Mouse (Mus musculus) neural tube, embryonic 11.5 days (tissue): Measurements from ENCODE around the gene Eml4. TPM values are rescaled to one million over a fixed set of nuclear protein-coding genes. Genes with fewer than 3 reads are reported as not detected.

ENCODE experiments used
- ATAC-seq: fragments of 200-750 bp; cut with Nextera tagmentation; 2 replicates; pipeline ENCODE4 v1.8.0; 2017; ENCODE audit warnings: moderate number of reproducible peaks, mild to moderate bottlenecking, moderate TSS enrichment, moderate library complexity; ENCODE audit not compliant: insufficient read depth, low FRiP score, low TSS enrichment
- DNase-seq: peaks from one replicate; pipeline ENCODE4 v3.0.0-alpha.2; 2015; ENCODE audit warnings: low spot score
- H3K27ac ChIP-seq: fragments of 300-500 bp; sonication (generic); 2 replicates; pipeline ENCODE4 v1.5.1; 2014; ENCODE audit warnings: low read depth, mild to moderate bottlenecking, low read length
- H3K27me3 ChIP-seq: fragments of 300-500 bp; sonication (generic); 2 replicates; pipeline ENCODE4 v1.6.1; 2014; ENCODE audit warnings: mild to moderate bottlenecking, low read length, mixed read lengths; ENCODE audit not compliant: control insufficient read depth, insufficient read depth
- H3K36me3 ChIP-seq: fragments of 300-500 bp; sonication (generic); 2 replicates; pipeline ENCODE4 v1.6.1; 2014; ENCODE audit warnings: mild to moderate bottlenecking, low read length, moderate library complexity, mixed read lengths; ENCODE audit not compliant: control insufficient read depth, insufficient read depth
- H3K4me1 ChIP-seq: fragments of 300-500 bp; sonication (generic); 2 replicates; pipeline ENCODE4 v1.6.1; 2014; ENCODE audit warnings: low read length, mixed read lengths; ENCODE audit not compliant: control insufficient read depth, insufficient read depth
- H3K4me2 ChIP-seq: fragments of 300-500 bp; sonication (generic); 2 replicates; pipeline ENCODE4 v1.6.1; 2014; ENCODE audit warnings: low read depth, mild to moderate bottlenecking, moderate library complexity
- H3K4me3 ChIP-seq: fragments of 300-500 bp; sonication (generic); 2 replicates; pipeline ENCODE4 v1.5.1; 2014; ENCODE audit warnings: low read depth, low read length
- H3K9ac ChIP-seq: fragments of 300-500 bp; sonication (generic); 2 replicates; pipeline ENCODE4 v1.6.1; 2014; ENCODE audit warnings: mild to moderate bottlenecking, low read length
- H3K9me3 ChIP-seq: fragments of 300-500 bp; sonication (generic); 2 replicates; pipeline ENCODE4 v1.6.1; 2016; ENCODE audit warnings: low read length; ENCODE audit not compliant: control insufficient read depth
- WGBS: fragments of 180-500 bp; shearing (Covaris S2); extraction: QIAGEN DNeasy Blood & Tissue Kit; methylation state at CpG from one replicate; pipeline ENCODE4 v1.1.7; 2014; 5-methylcytosine and 5-hydroxymethylcytosine counted together
- polyA plus RNA-seq: library from polyadenylated mRNA; unstranded; fragments of >200 nt; fragmentation: Nextera tagmentation; extraction: Ambion mirVana; gene quantifications from 2 replicates; pipeline ENCODE4 v1.2.1, GENCODE M21; 2014

Eml4 gene
- 56.5 and 59.8 TPM in 2 replicates for polyA plus RNA-seq

DNA sequence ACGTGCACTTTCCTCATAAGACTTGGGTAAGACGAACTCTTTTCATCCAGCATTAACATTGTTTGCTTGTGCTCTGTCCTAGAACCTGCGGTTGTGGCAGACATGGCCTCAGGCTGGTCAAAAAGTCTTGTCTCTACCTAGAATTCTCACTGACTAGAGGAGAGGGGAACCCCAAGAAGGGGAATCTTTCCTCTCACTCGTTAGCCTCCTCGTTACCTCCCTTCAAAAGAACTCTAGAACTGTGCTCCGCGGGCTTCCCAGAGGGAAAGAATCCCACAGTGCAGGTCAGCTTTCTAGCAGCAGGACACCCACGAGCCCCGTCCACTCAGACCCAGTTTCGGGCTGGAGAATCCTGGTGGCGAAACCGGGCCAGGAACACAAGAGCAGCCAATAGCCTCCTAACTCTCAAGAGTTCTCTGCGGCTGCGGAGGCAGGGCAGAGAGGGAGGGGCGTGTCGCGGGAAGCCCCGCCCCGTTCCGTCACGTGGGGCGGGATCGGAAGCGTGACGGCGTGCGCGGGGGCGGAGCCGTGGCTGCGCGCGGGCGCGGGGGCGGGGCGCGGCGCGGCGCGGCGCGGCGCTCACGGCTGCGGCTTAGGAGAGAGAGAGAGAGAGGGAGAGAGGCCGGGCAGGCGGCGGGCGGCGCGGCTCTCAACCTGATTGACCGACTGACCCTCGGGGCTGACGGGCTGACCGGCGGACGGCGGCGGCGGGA lies at the start of gene Eml4:
Gene Eml4 (plus strand): TSS at position 553 of the 713 bp plus-strand sequence.
- peak within 1 kb of the TSS; percentile 79 for H3K4me3 ChIP-seq
- ATAC-seq (peak; percentile 91), DNase-seq (peak; percentile 93)
- 1% methylated on average over 48 of the region's 62 CpGs for WGBS
- H3K27ac ChIP-seq = peak within 1 kb of the TSS; percentile 90
- no peaks in the 10 kb centered on the region for H3K27me3 ChIP-seq
- peak within 1 kb of the TSS; percentile 62 for H3K4me2 ChIP-seq
- no peaks in the 10 kb centered on the region for H3K36me3 ChIP-seq
- H3K9me3 ChIP-seq = no peaks in the 10 kb centered on the region
- peaks cover 12% of the 10 kb centered on the region for H3K4me1 ChIP-seq
- peak within 1 kb of the TSS; percentile 80 for H3K9ac ChIP-seq

GRCm38 (mm10) chr17:83301433-83301832 lies 49.3 kb upstream of the Eml4 start:
- ATAC-seq = no peak

DNA sequence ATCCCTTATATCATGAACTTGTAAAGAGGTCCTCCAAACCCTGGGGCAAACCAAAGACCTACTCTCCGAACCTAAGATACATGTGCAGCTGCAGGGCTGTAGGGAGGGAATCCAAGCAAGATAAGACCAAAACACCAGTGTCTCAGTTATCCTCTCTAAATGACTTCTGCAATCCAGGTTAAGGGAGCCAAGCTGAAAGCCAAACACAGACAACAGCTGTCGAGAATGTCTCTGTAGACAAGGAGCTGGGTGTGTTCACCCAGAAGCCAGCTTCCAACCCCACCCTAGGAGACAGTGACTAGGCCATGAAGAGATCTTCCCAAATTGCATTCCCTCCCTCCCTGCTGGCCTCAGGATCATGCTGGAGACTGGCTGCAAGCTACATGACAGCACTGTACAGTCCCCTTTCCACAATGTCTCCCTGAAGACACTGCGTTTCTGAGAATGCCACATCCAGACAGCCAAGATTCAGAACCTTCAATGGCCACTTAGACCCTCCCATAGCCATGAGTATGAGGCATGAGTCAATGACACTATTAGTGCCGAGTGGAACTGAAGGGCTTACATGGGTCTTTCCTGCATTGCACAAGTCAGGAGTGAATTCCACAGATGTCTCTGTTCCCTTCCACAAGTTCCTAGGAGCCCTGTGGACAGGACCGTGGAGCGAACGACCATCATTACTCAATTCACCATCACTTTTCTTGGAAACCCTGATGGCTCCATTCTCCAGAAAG lies 46.5 kb upstream of the Eml4 start:
- Histone ChIP-seq H3K4me2 (no peak overlapping the region), H3K9ac (no peak overlapping the region), H3K4me3 (no peak overlapping the region), H3K27ac (no peak overlapping the region), H3K9me3 (no peaks in the 10 kb centered on the region), H3K4me1 (no peaks in the 10 kb centered on the region), H3K36me3 (no peaks in the 10 kb centered on the region), H3K27me3 (no peaks in the 10 kb centered on the region)
- no peak for DNase-seq
- 86% methylated on average over 7 of the region's 7 CpGs for WGBS
- ATAC-seq = no peak

More at GRCm38 (mm10) chr17:83301433-83301832, 49.3 kb upstream of the Eml4 start:
- 89% methylated on average over 5 of the region's 5 CpGs for WGBS
- H3K4me2 ChIP-seq = no peak overlapping the region
- H3K27ac ChIP-seq = no peak overlapping the region
- no peak for DNase-seq
- no peak overlapping the region for H3K9ac ChIP-seq
- no peaks in the 10 kb centered on the region for H3K36me3 ChIP-seq
- H3K27me3 ChIP-seq = no peaks in the 10 kb centered on the region
- no peaks in the 10 kb centered on the region for H3K9me3 ChIP-seq
- H3K4me3 ChIP-seq = no peak overlapping the region
- H3K4me1 ChIP-seq = no peaks in the 10 kb centered on the region

DNA sequence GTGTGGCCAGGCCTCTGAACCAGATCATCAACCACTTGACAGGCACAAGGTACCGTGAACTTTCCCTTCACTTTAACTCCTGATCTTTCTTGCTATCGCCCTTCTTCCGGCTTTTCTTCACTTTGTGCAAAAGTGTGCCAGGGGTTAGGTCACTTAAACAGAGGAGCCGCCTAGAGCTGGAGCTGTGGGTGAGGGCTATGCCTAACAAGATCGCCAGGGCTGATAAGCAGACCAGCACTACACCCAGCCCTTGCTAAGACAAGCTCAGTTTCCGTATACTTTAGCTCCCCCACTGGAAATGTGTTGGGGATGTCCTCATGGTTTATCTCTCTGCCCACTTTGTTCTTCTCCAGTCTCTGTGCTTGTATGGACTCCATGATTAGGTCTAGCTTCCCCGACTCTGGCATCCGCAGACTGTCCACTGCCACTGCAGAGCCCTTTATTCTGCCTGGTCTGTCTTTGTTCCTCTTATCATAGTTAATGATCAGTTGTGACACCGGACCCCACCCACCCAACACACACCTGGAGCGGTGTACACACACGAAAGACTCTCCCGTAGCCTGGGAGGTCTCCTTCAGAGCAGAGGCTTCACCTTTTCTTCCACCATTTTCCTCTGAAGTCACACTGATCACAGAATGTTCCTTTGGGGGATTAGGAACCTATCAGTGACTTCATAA lies 43.6 kb upstream of the Eml4 start:
- 89% methylated on average over 12 of the region's 12 CpGs for WGBS
- no peak overlapping the region for H3K4me3 ChIP-seq
- no peaks in the 10 kb centered on the region for H3K4me1 ChIP-seq
- H3K4me2 ChIP-seq = no peak overlapping the region
- ATAC-seq (no peak), DNase-seq (no peak)
- no peaks in the 10 kb centered on the region for H3K9me3 ChIP-seq
- H3K27me3 ChIP-seq = no peaks in the 10 kb centered on the region
- H3K9ac ChIP-seq = no peak overlapping the region
- no peak overlapping the region for H3K27ac ChIP-seq
- no peaks in the 10 kb centered on the region for H3K36me3 ChIP-seq

- no peaks in the 10 kb centered on the region for H3K9me3 ChIP-seq
- no peaks in the 10 kb centered on the region for H3K36me3 ChIP-seq
- H3K27ac ChIP-seq = no peak overlapping the region
- 69% methylated on average over 11 of the region's 11 CpGs for WGBS
- H3K4me2 ChIP-seq = no peak overlapping the region
- H3K9ac ChIP-seq = no peak overlapping the region
- no peak for ATAC-seq
- H3K4me1 ChIP-seq = no peaks in the 10 kb centered on the region
- no peak overlapping the region for H3K4me3 ChIP-seq
- no peak for DNase-seq
- H3K27me3 ChIP-seq = no peaks in the 10 kb centered on the region
These were observed 43.0 kb upstream of the Eml4 start for GRCm38 (mm10) chr17:83307641-83308296.

DNA sequence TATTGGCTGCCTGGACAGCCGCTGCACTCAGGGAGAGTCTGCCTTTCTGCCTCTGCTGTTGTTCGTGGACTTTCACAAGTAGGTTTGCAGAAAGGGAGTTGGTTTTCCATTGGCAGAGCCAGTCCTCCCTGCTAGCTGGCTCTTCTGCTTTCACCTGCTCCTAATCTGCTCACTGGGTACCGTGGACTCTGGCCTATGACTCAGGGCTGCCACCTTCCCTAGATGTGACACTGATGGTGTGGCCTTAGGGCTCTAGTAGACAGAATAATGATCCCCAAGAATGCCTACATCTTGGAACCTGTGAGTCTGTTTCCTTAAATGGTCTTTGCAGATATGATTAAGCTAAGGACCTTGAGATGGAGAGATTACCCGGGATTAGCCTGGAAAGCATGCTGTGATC lies 42.3 kb upstream of the Eml4 start:
- no peaks in the 10 kb centered on the region for H3K36me3 ChIP-seq
- WGBS = 69% methylated on average over 4 of the region's 4 CpGs
- H3K4me1 ChIP-seq = no peaks in the 10 kb centered on the region

GRCm38 (mm10) chr17:83309243-83309642 lies 41.5 kb upstream of the Eml4 start:
- Histone ChIP-seq H3K9me3 (no peaks in the 10 kb centered on the region), H3K4me3 (no peak overlapping the region), H3K27ac (no peak overlapping the region), H3K27me3 (no peaks in the 10 kb centered on the region), H3K4me1 (no peaks in the 10 kb centered on the region), H3K36me3 (no peaks in the 10 kb centered on the region), H3K9ac (no peak overlapping the region), H3K4me2 (no peak overlapping the region)
- ATAC-seq = no peak
- 21% methylated on average over 1 of the region's 1 CpGs for WGBS
- no peak for DNase-seq

More for the DNA sequence above, 42.3 kb upstream of the Eml4 start:
- H3K9ac ChIP-seq = no peak overlapping the region
- no peaks in the 10 kb centered on the region for H3K27me3 ChIP-seq
- ATAC-seq (no peak), DNase-seq (no peak)
- no peaks in the 10 kb centered on the region for H3K9me3 ChIP-seq
- no peak overlapping the region for H3K4me2 ChIP-seq
- no peak overlapping the region for H3K4me3 ChIP-seq
- H3K27ac ChIP-seq = no peak overlapping the region

GRCm38 (mm10) chr17:83311806-83312205 lies 38.9 kb upstream of the Eml4 start:
- H3K4me2 ChIP-seq = no peak overlapping the region
- ATAC-seq = no peak

More at GRCm38 (mm10) chr17:83311806-83312205, 38.9 kb upstream of the Eml4 start:
- H3K27me3 ChIP-seq = no peaks in the 10 kb centered on the region
- WGBS = 84% methylated on average over 5 of the region's 5 CpGs
- no peak for DNase-seq
- no peak overlapping the region for H3K27ac ChIP-seq
- no peaks in the 10 kb centered on the region for H3K4me1 ChIP-seq
- no peaks in the 10 kb centered on the region for H3K36me3 ChIP-seq
- no peak overlapping the region for H3K9ac ChIP-seq
- H3K4me3 ChIP-seq = no peak overlapping the region
- H3K9me3 ChIP-seq = no peaks in the 10 kb centered on the region
